Mouse (Mus musculus) neural tube, embryonic 10.5 days (tissue): ENCODE data around the gene Grb7.

Experiments used
- DNase-seq: peaks from one replicate; pipeline ENCODE4 v3.0.0-alpha.2; 2017; ENCODE audit warnings: low spot score; ENCODE audit errors: extremely low spot score

The Grb7 gene

DNA sequence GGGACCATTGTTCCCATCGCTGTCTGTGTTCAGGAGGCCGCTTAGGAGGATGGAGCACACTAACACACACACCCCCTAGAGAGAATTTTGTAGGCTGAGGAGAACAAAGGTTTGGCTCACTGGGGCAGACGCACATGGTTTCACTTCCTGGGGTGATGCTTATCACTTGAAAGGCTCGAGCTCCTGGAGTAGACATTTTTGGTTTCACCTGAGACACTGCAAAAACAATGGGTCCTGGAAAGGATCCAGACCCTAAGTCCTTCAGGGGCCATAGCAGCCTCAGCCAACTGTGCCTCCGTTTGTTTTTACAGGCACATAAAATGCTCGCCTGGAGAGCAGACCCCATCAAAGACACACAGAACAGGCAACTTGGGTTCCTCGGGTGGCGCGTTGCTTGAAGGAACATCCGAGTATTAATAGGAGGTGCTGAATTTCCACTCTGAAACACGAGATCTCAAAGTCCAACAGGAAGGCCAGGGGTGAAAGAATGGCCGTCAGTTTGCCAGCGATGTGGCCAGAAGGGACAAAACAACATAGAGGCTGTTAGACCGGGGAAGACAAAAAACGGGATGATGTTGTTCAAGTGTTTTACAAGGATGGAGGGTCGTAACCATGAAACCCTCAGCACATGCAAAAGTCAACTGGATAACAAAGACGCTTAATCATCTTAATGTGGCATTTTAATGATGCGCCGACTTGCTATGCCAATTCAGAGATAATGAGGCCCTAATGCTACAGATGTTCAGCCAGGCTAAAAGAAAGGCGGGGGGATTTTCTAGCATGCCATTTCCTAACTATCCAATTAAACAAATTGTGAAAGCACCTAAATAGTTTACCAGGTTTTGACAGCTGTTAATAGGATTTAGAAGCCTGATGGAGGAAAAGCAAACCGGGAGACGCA lies 51.4 kb downstream of the Grb7 start:
- peak; percentile 42 for DNase-seq

DNA sequence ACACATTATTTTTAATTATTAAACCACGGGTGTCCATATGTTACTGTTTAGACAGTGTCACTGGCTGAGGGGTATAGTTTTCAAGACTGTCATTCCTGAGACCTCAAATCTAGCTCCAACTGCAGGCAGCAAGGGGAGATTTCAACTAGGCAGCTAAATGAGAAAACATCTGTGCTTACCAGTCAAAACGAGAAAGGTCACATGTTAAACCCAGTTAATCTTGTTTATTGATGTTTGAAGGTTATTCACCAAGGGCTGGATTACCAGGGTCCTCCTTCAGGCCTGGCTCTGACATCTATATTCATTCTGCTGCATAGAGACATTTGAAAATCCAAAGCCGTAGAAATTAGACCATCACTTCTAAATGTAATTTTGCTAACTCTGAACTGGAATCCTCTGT lies 58.7 kb downstream of the Grb7 start:
- DNase-seq = no peak
